Comparison of ENCODE assay signal across 15 mouse cellular contexts in genomic region chr1:165682056-165682853, GRCm38 (mm10). TPM values are rescaled to one million over a fixed set of nuclear protein-coding genes. Genes with fewer than 3 reads are reported as not detected.
DNase-seq lines count a peak whose midpoint lies in the region; ATAC-seq and TF ChIP-seq lines count a peak whose summit lies in the region.
"Had no signal": no experiment of that assay in that cellular context is flagged by ENCODE, and none has a peak within 500 bp of the region (broad histone marks: within the 10 kb centered on the region; RNA-seq: fewer than 3 reads in every experiment).

No protein-coding gene starts in this region.

- H3K4me3 ChIP-seq in heart, embryonic 10.5 days, result no peak overlapping the region
- H3K4me3 ChIP-seq in stomach, embryonic 15.5 days (replicated peaks), result no peak overlapping the region
- H3K4me3 ChIP-seq in stomach, postnatal 0 days (ENCODE audit: low read depth, low read length), result no peak overlapping the region
- H3K4me3 ChIP-seq in kidney, postnatal 0 days (replicated peaks; ENCODE audit: low read depth, low read length), result no peak overlapping the region
- no peak overlapping the region for H3K4me3 ChIP-seq in forebrain, embryonic 10.5 days
- H3K4me3 ChIP-seq: forebrain, embryonic 12.5 days; layer of hippocampus, adult 2 months; limb, embryonic 12.5 days; midbrain, embryonic 13.5 days had no signal

- no peak for TF ChIP-seq CTCF in stomach, postnatal 0 days (IDR thresholded peaks at IDR 0.05; ENCODE audit: low read depth)
- TF ChIP-seq CTCF in kidney, postnatal 0 days (IDR thresholded peaks at IDR 0.05; ENCODE audit: low read depth), result no peak

- no peaks in the 10 kb centered on the region for H3K9me3 ChIP-seq in heart, embryonic 10.5 days
- H3K9me3 ChIP-seq in stomach, embryonic 15.5 days, result no peaks in the 10 kb centered on the region
- H3K9me3 ChIP-seq in stomach, postnatal 0 days (ENCODE audit: control insufficient read depth, low read length), result no peaks in the 10 kb centered on the region
- no peaks in the 10 kb centered on the region for H3K9me3 ChIP-seq in kidney, postnatal 0 days (replicated peaks; ENCODE audit: low read length)
- H3K9me3 ChIP-seq in forebrain, embryonic 10.5 days, result no peaks in the 10 kb centered on the region
- H3K9me3 ChIP-seq: forebrain, embryonic 12.5 days; limb, embryonic 12.5 days; midbrain, embryonic 13.5 days had no signal

- H3K36me3 ChIP-seq in heart, embryonic 10.5 days, result peaks cover 28% of the 10 kb centered on the region
- no peaks in the 10 kb centered on the region for H3K36me3 ChIP-seq in stomach, embryonic 15.5 days
- H3K36me3 ChIP-seq in stomach, postnatal 0 days (ENCODE audit: control insufficient read depth, insufficient read depth, low read length), result 0 out of 2 replicates have a peak, but pooled peaks cover 2% of the 10 kb centered on the region
- no peaks in the 10 kb centered on the region for H3K36me3 ChIP-seq in kidney, postnatal 0 days (ENCODE audit: insufficient read depth, low read length)
- H3K36me3 ChIP-seq in forebrain, embryonic 10.5 days (replicated peaks), result no peaks in the 10 kb centered on the region
- H3K36me3 ChIP-seq: forebrain, embryonic 12.5 days; limb, embryonic 12.5 days; midbrain, embryonic 13.5 days had no signal

- no peaks in the 10 kb centered on the region for H3K27me3 ChIP-seq in heart, embryonic 10.5 days (ENCODE audit: insufficient read depth, poor library complexity, severe bottlenecking)
- no peaks in the 10 kb centered on the region for H3K27me3 ChIP-seq in stomach, embryonic 15.5 days (replicated peaks)
- no peaks in the 10 kb centered on the region for H3K27me3 ChIP-seq in stomach, postnatal 0 days (ENCODE audit: control insufficient read depth, insufficient read depth, low read length)
- no peaks in the 10 kb centered on the region for H3K27me3 ChIP-seq in kidney, postnatal 0 days (ENCODE audit: insufficient read depth, low read length)
- no peaks in the 10 kb centered on the region for H3K27me3 ChIP-seq in forebrain, embryonic 10.5 days (ENCODE audit: poor library complexity, severe bottlenecking)
- H3K27me3 ChIP-seq: CH12.LX; forebrain, embryonic 12.5 days; limb, embryonic 12.5 days; midbrain, embryonic 13.5 days had no signal

- TF ChIP-seq EP300 in stomach, postnatal 0 days (optimal IDR thresholded peaks at IDR 0.05), result no peak

- no peak overlapping the region for H3K9ac ChIP-seq in stomach, embryonic 15.5 days
- H3K9ac ChIP-seq in stomach, postnatal 0 days (ENCODE audit: low read length), result no peak overlapping the region
- H3K9ac ChIP-seq in kidney, postnatal 0 days (ENCODE audit: low read depth, low read length), result no peak overlapping the region
- H3K9ac ChIP-seq: forebrain, embryonic 12.5 days; limb, embryonic 12.5 days; midbrain, embryonic 13.5 days had no signal

- DNase-seq in heart, embryonic 10.5 days (ENCODE audit: low spot score), result no peak
- no peak for DNase-seq in heart, postnatal 4 days
- no peak for DNase-seq in stomach, postnatal 0 days (ENCODE audit: low spot score)
- no peak for DNase-seq in kidney, postnatal 0 days (ENCODE audit: low spot score)
- peak; percentile 60 for DNase-seq in naive thymus-derived CD4-positive, alpha-beta T cell, adult 2 months (ENCODE audit: low read depth)
- no peak for DNase-seq in left cerebral cortex, postnatal 14 days (ENCODE audit: low spot score in 2 of 2)
- no peak for DNase-seq in forebrain, embryonic 10.5 days (ENCODE audit: extremely low spot score, low spot score)
- DNase-seq: embryo, embryonic 11 days; right cerebral cortex, postnatal 14 days had no signal

- 0 out of 2 replicates have a peak overlapping the region, but pooled peaks have one; percentile 0 for H3K27ac ChIP-seq in heart, embryonic 10.5 days
- 0 out of 2 replicates have a peak overlapping the region, but pooled peaks have one; percentile 6 for H3K27ac ChIP-seq in stomach, embryonic 15.5 days
- H3K27ac ChIP-seq in stomach, postnatal 0 days (replicated peaks), result no peak overlapping the region
- H3K27ac ChIP-seq in kidney, postnatal 0 days, result peak overlapping the region; percentile 36
- H3K27ac ChIP-seq in forebrain, embryonic 10.5 days, result no peak overlapping the region
- H3K27ac ChIP-seq: forebrain, embryonic 12.5 days; layer of hippocampus, adult 2 months; limb, embryonic 12.5 days; midbrain, embryonic 13.5 days had no signal

- ATAC-seq in stomach, embryonic 15.5 days (ENCODE audit: insufficient read depth, low FRiP score, low read depth), result no peak
- ATAC-seq in stomach, postnatal 0 days (ENCODE audit: low FRiP score, low TSS enrichment), result no peak
- no peak for ATAC-seq in kidney, postnatal 0 days (replicated peaks; ENCODE audit: low FRiP score, low read depth)
- ATAC-seq: midbrain, embryonic 13.5 days had no signal

- H3K4me2 ChIP-seq in stomach, embryonic 15.5 days, result no peak overlapping the region
- no peak overlapping the region for H3K4me2 ChIP-seq in stomach, postnatal 0 days (replicated peaks; ENCODE audit: low read depth)
- no peak overlapping the region for H3K4me2 ChIP-seq in kidney, postnatal 0 days (ENCODE audit: low read length)
- H3K4me2 ChIP-seq: forebrain, embryonic 12.5 days; limb, embryonic 12.5 days; midbrain, embryonic 13.5 days had no signal

- WGBS in heart, embryonic 10.5 days, result 76% methylated on average over 18 of the region's 18 CpGs
- 69% methylated on average over 18 of the region's 18 CpGs for WGBS in stomach, embryonic 15.5 days
- 63% methylated on average over 18 of the region's 18 CpGs for WGBS in stomach, postnatal 0 days
- 59% methylated on average over 18 of the region's 18 CpGs for WGBS in kidney, postnatal 0 days
- 82% methylated on average over 18 of the region's 18 CpGs for WGBS in forebrain, embryonic 10.5 days

- peaks cover 92% of the 10 kb centered on the region for H3K4me1 ChIP-seq in heart, embryonic 10.5 days
- H3K4me1 ChIP-seq in stomach, embryonic 15.5 days, result peaks cover 6% of the 10 kb centered on the region; the same call in 1 of the 2 replicates
- 0 out of 2 replicates have a peak, but pooled peaks cover 3% of the 10 kb centered on the region for H3K4me1 ChIP-seq in stomach, postnatal 0 days (replicated peaks; ENCODE audit: control insufficient read depth, insufficient read depth)
- H3K4me1 ChIP-seq in kidney, postnatal 0 days (replicated peaks; ENCODE audit: insufficient read depth, low read length), result peaks cover 27% of the 10 kb centered on the region
- peaks cover 17% of the 10 kb centered on the region for H3K4me1 ChIP-seq in forebrain, embryonic 10.5 days
- H3K4me1 ChIP-seq: midbrain, embryonic 13.5 days had no signal

- intact Hi-C loops in left cerebral cortex, postnatal 14 days (cut with DNase I), result no loop called here

RNA-seq across cellular contexts. Expression of gene Rcsd1, which starts 27.3 kb away (rescaled TPM):
- 100 and 130 TPM in 2 replicates for polyA plus RNA-seq in heart, embryonic 10.5 days (2016; fragmentation: Nextera tagmentation; extraction: Ambion mirVana)
- total RNA-seq in heart, postnatal 4 days (2021), result 100 to 1,000 TPM; 107 to 115 TPM
- 42.4 and 43.1 TPM in 2 replicates for polyA plus RNA-seq in stomach, embryonic 15.5 days (2015; fragmentation: Nextera tagmentation; extraction: Ambion mirVana)
- 16.1 TPM in 2 replicates for polyA plus RNA-seq in stomach, postnatal 0 days (2015; fragmentation: Nextera tagmentation; extraction: Ambion mirVana)
- 53.7 and 57.5 TPM in 2 replicates for polyA plus RNA-seq in kidney, postnatal 0 days (2015; fragmentation: Nextera tagmentation; extraction: Ambion mirVana)
- total RNA-seq in left cerebral cortex, postnatal 14 days (2021), result 1 to 10 TPM; 6.4 to 8.5 TPM
- polyA plus RNA-seq in forebrain, embryonic 10.5 days (2016; fragmentation: Nextera tagmentation; extraction: Ambion mirVana), result 8.3 and 8.4 TPM in 2 replicates

RNA-seq across cellular contexts. Expression of gene Mpzl1, which starts 47.9 kb away (rescaled TPM):
- 138 and 170 TPM in 2 replicates for polyA plus RNA-seq in heart, embryonic 10.5 days (2016; fragmentation: Nextera tagmentation; extraction: Ambion mirVana)
- 10 to 100 TPM; 65.0 to 65.2 TPM for total RNA-seq in heart, postnatal 4 days (2021)
- 159 and 164 TPM in 2 replicates for polyA plus RNA-seq in stomach, embryonic 15.5 days (2015; fragmentation: Nextera tagmentation; extraction: Ambion mirVana)
- 71.4 and 76.4 TPM in 2 replicates for polyA plus RNA-seq in stomach, postnatal 0 days (2015; fragmentation: Nextera tagmentation; extraction: Ambion mirVana)
- 186 and 191 TPM in 2 replicates for polyA plus RNA-seq in kidney, postnatal 0 days (2015; fragmentation: Nextera tagmentation; extraction: Ambion mirVana)
- total RNA-seq in left cerebral cortex, postnatal 14 days (2021), result 10 to 100 TPM; 52.5 to 61.7 TPM
- 119 and 122 TPM in 2 replicates for polyA plus RNA-seq in forebrain, embryonic 10.5 days (2016; fragmentation: Nextera tagmentation; extraction: Ambion mirVana)

Comparison
In these comparisons a context has a peak if more than half of its experiments do, and no peak if none do; other contexts are left out.
1. H3K27ac ChIP-seq: peak in heart, embryonic 10.5 days (single experiment), stomach, embryonic 15.5 days (single experiment) and kidney, postnatal 0 days (single experiment); none in stomach, postnatal 0 days (single experiment) and forebrain, embryonic 10.5 days (single experiment).